Mouse (Mus musculus): ENCODE results near the gene Hrk. TPM values are rescaled to one million over a fixed set of nuclear protein-coding genes. Genes with fewer than 3 reads are reported as not detected.

Gene Hrk
- polyA plus RNA-seq, 1 experiment from 2014 or later, result not detected

- no peak overlapping the region for H3K4me3 ChIP-seq (ENCODE audit: low read depth, low read length)
- ATAC-seq, result no peak
- no peaks in the 10 kb centered on the region for H3K27me3 ChIP-seq (ENCODE audit: insufficient read depth, low read length)
- DNase-seq, result no peak
- H3K9ac ChIP-seq (replicated peaks), result no peak overlapping the region
- H3K9me3 ChIP-seq (ENCODE audit: low read length), result no peaks in the 10 kb centered on the region
- H3K4me1 ChIP-seq (ENCODE audit: insufficient read depth), result peaks cover 4% of the 10 kb centered on the region
- no peaks in the 10 kb centered on the region for H3K36me3 ChIP-seq (replicated peaks; ENCODE audit: insufficient read depth, low read length)
- TF ChIP-seq EP300 (IDR thresholded peaks at IDR 0.05; ENCODE audit: low read depth), result no peak
- TF ChIP-seq CTCF (IDR thresholded peaks at IDR 0.05; ENCODE audit: low read depth), result no peak
- H3K4me2 ChIP-seq (ENCODE audit: low read depth, low read length), result no peak overlapping the region
- 67% methylated on average over 3 of the region's 3 CpGs for WGBS (ENCODE audit: insufficient replicate concordance)
- no peak overlapping the region for H3K27ac ChIP-seq (ENCODE audit: low read depth)
These were observed 14.7 kb upstream of the Hrk start for GRCm38 (mm10) chr5:118149711-118150110.

GRCm38 (mm10) chr5:118154839-118155564 is 9.4 kb upstream of the Hrk start, which contains the start of gene Fbxw8:
Gene Fbxw8 (minus strand): TSS chr5:118155464.
- DNase-seq (peak; percentile 90), ATAC-seq (peak; percentile 81)
- Histone ChIP-seq H3K27me3 (ENCODE audit: insufficient read depth, low read length) (no peaks in the 10 kb centered on the region), H3K9ac (replicated peaks) (peak within 1 kb of the TSS; percentile 96), H3K4me1 (ENCODE audit: insufficient read depth) (peaks cover 7% of the 10 kb centered on the region), H3K9me3 (ENCODE audit: low read length) (no peaks in the 10 kb centered on the region), H3K27ac (ENCODE audit: low read depth) (peak within 1 kb of the TSS; percentile 39), H3K4me2 (ENCODE audit: low read depth, low read length) (peak within 1 kb of the TSS; percentile 93), H3K4me3 (ENCODE audit: low read depth, low read length) (peak within 1 kb of the TSS; percentile 95), H3K36me3 (replicated peaks; ENCODE audit: insufficient read depth, low read length) (no peaks in the 10 kb centered on the region)
- TF ChIP-seq EP300 (IDR thresholded peaks at IDR 0.05; ENCODE audit: low read depth), result no peak
- TF ChIP-seq CTCF (IDR thresholded peaks at IDR 0.05; ENCODE audit: low read depth), result no peak
- whole genome bisulfite sequencing (ENCODE audit: insufficient replicate concordance), result under 1% methylated on average over 50 of the region's 67 CpGs

GRCm38 (mm10) chr5:118155565-118155947 is 8.9 kb upstream of the Hrk start:
- peak overlapping the region; percentile 93 for H3K4me2 ChIP-seq (ENCODE audit: low read depth, low read length)
- no peak for ATAC-seq
- H3K9ac ChIP-seq (replicated peaks), result no peak overlapping the region
- peak overlapping the region; percentile 39; the same call in 1 of the 2 replicates for H3K27ac ChIP-seq (ENCODE audit: low read depth)
- no peaks in the 10 kb centered on the region for H3K36me3 ChIP-seq (replicated peaks; ENCODE audit: insufficient read depth, low read length)
- peaks cover under 1% of the 10 kb centered on the region; the same call in 1 of the 2 replicates for H3K27me3 ChIP-seq (ENCODE audit: insufficient read depth, low read length)
- H3K4me1 ChIP-seq (ENCODE audit: insufficient read depth), result peaks cover 7% of the 10 kb centered on the region
- peak overlapping the region; percentile 95 for H3K4me3 ChIP-seq (ENCODE audit: low read depth, low read length)
- H3K9me3 ChIP-seq (ENCODE audit: low read length), result no peaks in the 10 kb centered on the region
- DNase-seq, result no peak
- 19% methylated on average over 9 of the region's 9 CpGs for WGBS (ENCODE audit: insufficient replicate concordance)
- TF ChIP-seq EP300 (IDR thresholded peaks at IDR 0.05; ENCODE audit: low read depth) (no peak), CTCF (IDR thresholded peaks at IDR 0.05; ENCODE audit: low read depth) (no peak)

DNA sequence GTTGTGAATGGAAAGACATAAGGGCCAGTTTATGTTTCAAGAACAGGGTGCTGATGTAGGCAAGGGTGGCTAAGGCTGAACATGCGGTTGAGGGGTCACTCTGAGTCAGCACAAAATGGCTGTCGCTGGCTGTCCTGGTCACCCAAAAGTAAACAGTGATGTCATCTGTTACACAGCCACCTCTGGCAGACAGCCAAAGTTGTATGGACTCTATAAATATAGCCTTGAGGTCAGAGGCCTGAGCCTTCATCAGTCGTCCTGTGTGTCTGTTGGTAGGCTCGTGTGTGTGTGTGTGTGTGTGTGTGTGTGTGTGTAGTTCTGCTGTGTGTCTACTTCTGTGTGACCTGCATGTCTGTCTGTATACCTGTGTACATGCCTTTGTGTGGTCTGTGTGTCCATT is 7.5 kb upstream of the Hrk start:
- Histone ChIP-seq H3K4me3 (ENCODE audit: low read depth, low read length) (no peak overlapping the region), H3K9ac (replicated peaks) (no peak overlapping the region), H3K4me1 (ENCODE audit: insufficient read depth) (peaks cover 7% of the 10 kb centered on the region), H3K36me3 (replicated peaks; ENCODE audit: insufficient read depth, low read length) (no peaks in the 10 kb centered on the region), H3K27me3 (ENCODE audit: insufficient read depth, low read length) (peaks cover 10% of the 10 kb centered on the region), H3K27ac (ENCODE audit: low read depth) (peak overlapping the region; percentile 66), H3K9me3 (ENCODE audit: low read length) (no peaks in the 10 kb centered on the region), H3K4me2 (ENCODE audit: low read depth, low read length) (no peak overlapping the region)
- 26% methylated on average over 4 of the region's 4 CpGs for WGBS (ENCODE audit: insufficient replicate concordance)
- DNase-seq, result peak; percentile 77
- TF ChIP-seq EP300 (IDR thresholded peaks at IDR 0.05; ENCODE audit: low read depth) (no peak), CTCF (IDR thresholded peaks at IDR 0.05; ENCODE audit: low read depth) (no peak)
- ATAC-seq, result peak; percentile 84

DNA sequence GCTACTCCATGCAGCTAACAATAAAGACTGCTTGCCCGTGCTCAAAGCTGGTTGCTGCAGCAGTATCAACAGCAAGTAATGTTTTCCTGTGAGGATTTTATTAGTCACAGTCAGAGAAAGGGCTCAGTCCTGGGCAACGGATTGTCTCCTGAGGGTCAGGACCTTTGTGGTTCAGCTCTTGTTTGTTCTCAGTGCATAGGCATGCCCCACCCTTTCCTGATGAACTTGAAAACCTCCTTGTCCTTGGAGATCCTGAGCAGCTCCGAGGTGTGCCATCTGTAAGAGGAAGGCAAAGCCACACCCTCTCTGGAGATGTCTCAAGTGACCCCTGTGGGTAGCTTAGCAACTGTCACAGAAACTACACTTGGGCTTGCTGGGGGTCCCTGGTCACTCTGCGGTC is 3.8 kb upstream of the Hrk start:
- no peak for DNase-seq
- no peak overlapping the region for H3K4me2 ChIP-seq (ENCODE audit: low read depth, low read length)
- peaks cover 19% of the 10 kb centered on the region for H3K27me3 ChIP-seq (ENCODE audit: insufficient read depth, low read length)
- no peak for ATAC-seq
- H3K4me3 ChIP-seq (ENCODE audit: low read depth, low read length), result no peak overlapping the region
- no peaks in the 10 kb centered on the region for H3K36me3 ChIP-seq (replicated peaks; ENCODE audit: insufficient read depth, low read length)
- H3K9me3 ChIP-seq (ENCODE audit: low read length), result no peaks in the 10 kb centered on the region
- TF ChIP-seq EP300 (IDR thresholded peaks at IDR 0.05; ENCODE audit: low read depth), result no peak
- no peak for TF ChIP-seq CTCF (IDR thresholded peaks at IDR 0.05; ENCODE audit: low read depth)
- 27% methylated on average over 4 of the region's 4 CpGs for WGBS (ENCODE audit: insufficient replicate concordance)
- no peak overlapping the region for H3K27ac ChIP-seq (ENCODE audit: low read depth)
- H3K4me1 ChIP-seq (ENCODE audit: insufficient read depth), result peaks cover 3% of the 10 kb centered on the region; the same call in 1 of the 2 replicates
- H3K9ac ChIP-seq (replicated peaks), result no peak overlapping the region

GRCm38 (mm10) chr5:118165462-118165861 is 1.0 kb downstream of the Hrk start:
- Histone ChIP-seq H3K4me3 (ENCODE audit: low read depth, low read length) (no peak overlapping the region), H3K4me1 (ENCODE audit: insufficient read depth) (peaks cover 6% of the 10 kb centered on the region), H3K4me2 (ENCODE audit: low read depth, low read length) (no peak overlapping the region), H3K36me3 (replicated peaks; ENCODE audit: insufficient read depth, low read length) (no peaks in the 10 kb centered on the region), H3K9ac (replicated peaks) (no peak overlapping the region), H3K27me3 (ENCODE audit: insufficient read depth, low read length) (peaks cover 47% of the 10 kb centered on the region), H3K27ac (ENCODE audit: low read depth) (no peak overlapping the region), H3K9me3 (ENCODE audit: low read length) (no peaks in the 10 kb centered on the region)
- TF ChIP-seq CTCF (IDR thresholded peaks at IDR 0.05; ENCODE audit: low read depth), result peak; percentile 23; the same call in 1 of the 2 replicates
- TF ChIP-seq EP300 (IDR thresholded peaks at IDR 0.05; ENCODE audit: low read depth), result no peak
- no peak for DNase-seq
- ATAC-seq, result no peak
